Mouse (Mus musculus): Measurements from ENCODE around the gene Entpd4b.
"Not testable (repeated sequence)": the region's sequence is repeated elsewhere in the genome, so short reads cannot be mapped to it uniquely, and the experiment has no call there.

Gene Entpd4b

GRCm38 (mm10) chr14:69555110-69555831 lies at the start of gene Entpd4b:
TSS of gene Entpd4b (plus strand) at chr14:69555424.
- not testable (repeated sequence) for DNase-seq (ENCODE audit: low spot score)

- DNase-seq (ENCODE audit: low spot score) = not testable (repeated sequence)
Observed at GRCm38 (mm10) chr14:69507000-69507399, 48.2 kb upstream of the Entpd4b start.

- not testable (repeated sequence) for DNase-seq (ENCODE audit: low spot score)
Observed at GRCm38 (mm10) chr14:69512449-69512848, 42.8 kb upstream of the Entpd4b start, which contains the start of gene Gm27179. TSS of gene Gm27179 (minus strand) at chr14:69512549.

- DNase-seq (ENCODE audit: low spot score) = not testable (repeated sequence)
Observed at GRCm38 (mm10) chr14:69520810-69521209, 34.4 kb upstream of the Entpd4b start.

GRCm38 (mm10) chr14:69523001-69523400 lies 32.2 kb upstream of the Entpd4b start:
- DNase-seq (ENCODE audit: low spot score) = not testable (repeated sequence)

GRCm38 (mm10) chr14:69526202-69526601 lies 29.0 kb upstream of the Entpd4b start:
- not testable (repeated sequence) for DNase-seq (ENCODE audit: low spot score)

GRCm38 (mm10) chr14:69536539-69536938 lies 18.7 kb upstream of the Entpd4b start:
- not testable (repeated sequence) for DNase-seq (ENCODE audit: low spot score)

GRCm38 (mm10) chr14:69540113-69540512 lies 15.1 kb upstream of the Entpd4b start:
- DNase-seq (ENCODE audit: low spot score) = not testable (repeated sequence)

GRCm38 (mm10) chr14:69542695-69543094 lies 12.5 kb upstream of the Entpd4b start:
- DNase-seq (ENCODE audit: low spot score) = not testable (repeated sequence)

- not testable (repeated sequence) for DNase-seq (ENCODE audit: low spot score)
Observed at GRCm38 (mm10) chr14:69544033-69544432, 11.2 kb upstream of the Entpd4b start.

- not testable (repeated sequence) for DNase-seq (ENCODE audit: low spot score)
Observed at GRCm38 (mm10) chr14:69545052-69545451, 10.2 kb upstream of the Entpd4b start.

- DNase-seq (ENCODE audit: low spot score) = not testable (repeated sequence)
Observed at GRCm38 (mm10) chr14:69547310-69547709, 7.9 kb upstream of the Entpd4b start.

- not testable (repeated sequence) for DNase-seq (ENCODE audit: low spot score)
Observed at GRCm38 (mm10) chr14:69556820-69557219, 1.6 kb downstream of the Entpd4b start.

GRCm38 (mm10) chr14:69557550-69557949 lies 2.3 kb downstream of the Entpd4b start:
- DNase-seq (ENCODE audit: low spot score) = not testable (repeated sequence)
